In genomic region chr7:117108391-117108790, GRCm38 (mm10) we compare ENCODE assay signal across 18 mouse cellular contexts.
DNase-seq lines count a peak whose midpoint lies in the region; ATAC-seq lines count a peak whose summit lies in the region.
"Had no signal": no experiment of that assay in that cellular context is flagged by ENCODE, and none has a peak within 500 bp of the region (broad histone marks: within the 10 kb centered on the region; RNA-seq: fewer than 3 reads in every experiment).

No protein-coding gene starts in this region.

- intact Hi-C loops in left cerebral cortex, postnatal 36 days (cut with DNase I) = loop anchor here (5.0 kb wide), 4 partner anchors 39 to 406 kb away; no protein-coding TSS in a partner anchor

- peak; percentile 54 to 74 for DNase-seq in layer of hippocampus, adult 18-20 months (ENCODE audit: low spot score in 2 of 2)
- no peak for DNase-seq in layer of hippocampus, postnatal 10 days (ENCODE audit: low spot score in 2 of 2)
- peak; percentile 54 to 55 for DNase-seq in layer of hippocampus, adult 8-10 months (ENCODE audit: low spot score in 2 of 2)
- peak; percentile 52 to 67 for DNase-seq in left cerebral cortex, postnatal 36 days (ENCODE audit: low spot score in 2 of 2)
- DNase-seq in Muller cell, postnatal 12 days (ENCODE audit: inconsistent ontology term) = no peak
- DNase-seq in thymus, postnatal 14 days = no peak
- no peak for DNase-seq in cerebellum, postnatal 25 days
- DNase-seq: adrenal gland, postnatal 14 days; cerebellum, adult 2 months; forebrain, postnatal 0 days; gastrocnemius, postnatal 25 days; heart, postnatal 14 days; kidney, adult 18-20 months; kidney, postnatal 25 days; lung, postnatal 10 days; thymus, postnatal 4 days had no signal

- ATAC-seq in frontal cortex, adult (ENCODE audit: low TSS enrichment) = peak; percentile 69
- ATAC-seq: forebrain, postnatal 0 days; midbrain, embryonic 16.5 days had no signal

Comparison
In these comparisons a context has a peak if more than half of its experiments do, and no peak if none do; other contexts are left out.
1. DNase-seq: peak in layer of hippocampus, adult 18-20 months (2 of 2), layer of hippocampus, adult 8-10 months (2 of 2) and left cerebral cortex, postnatal 36 days (2 of 2); none in layer of hippocampus, postnatal 10 days (0 of 2), Muller cell, postnatal 12 days (single experiment), thymus, postnatal 14 days (single experiment) and cerebellum, postnatal 25 days (0 of 2).